22 mouse cellular contexts compared by ENCODE assay signal in genomic region chr2:157918529-157918928, GRCm38 (mm10). TPM values are rescaled to one million over a fixed set of nuclear protein-coding genes. Genes with fewer than 3 reads are reported as not detected.
DNase-seq lines count a peak whose midpoint lies in the region; ATAC-seq lines count a peak whose summit lies in the region.
"Had no signal": no experiment of that assay in that cellular context is flagged by ENCODE, and none has a peak within 500 bp of the region (broad histone marks: within the 10 kb centered on the region; RNA-seq: fewer than 3 reads in every experiment).

No protein-coding gene starts in this region.

- DNase-seq in midbrain, embryonic 11.5 days (ENCODE audit: low spot score, missing footprints): no peak
- peak; percentile 41 for DNase-seq in brain, adult 2 months (ENCODE audit: low read depth, low spot score)
- DNase-seq in midbrain, embryonic 14.5 days: no peak
- DNase-seq in cerebellum, postnatal 14 days: no peak
- no peak for DNase-seq in kidney, adult 18-20 months
- no peak for DNase-seq in left cerebral cortex, postnatal 4 days
- DNase-seq: adrenal gland, postnatal 25 days; cerebellum, adult 18-20 months; gastrocnemius, postnatal 10 days; heart, adult 11 months; heart, postnatal 14 days; lung, adult 2 months; lung, postnatal 36 days; right cerebral cortex, adult 18-20 months had no signal

- no peaks in the 10 kb centered on the region for H3K9me3 ChIP-seq in midbrain, embryonic 13.5 days
- no peaks in the 10 kb centered on the region for H3K9me3 ChIP-seq in midbrain, embryonic 11.5 days (ENCODE audit: control insufficient read depth, low read length)
- H3K9me3 ChIP-seq in midbrain, embryonic 14.5 days (ENCODE audit: control insufficient read depth, low read length): no peaks in the 10 kb centered on the region
- H3K9me3 ChIP-seq: heart, embryonic 12.5 days; kidney, embryonic 15.5 days; limb, embryonic 12.5 days; liver, embryonic 12.5 days had no signal

- 0 out of 2 replicates have a peak overlapping the region, but pooled peaks have one; percentile 45 for H3K27ac ChIP-seq in midbrain, embryonic 13.5 days
- no peak overlapping the region for H3K27ac ChIP-seq in midbrain, embryonic 11.5 days (ENCODE audit: low read depth, low read length)
- H3K27ac ChIP-seq in midbrain, embryonic 14.5 days (replicated peaks; ENCODE audit: low read depth, low read length): no peak overlapping the region
- H3K27ac ChIP-seq: kidney, embryonic 15.5 days; limb, embryonic 12.5 days; liver, embryonic 12.5 days had no signal

- 5% methylated on average over 10 of the region's 10 CpGs for WGBS in midbrain, embryonic 13.5 days
- 4% methylated on average over 10 of the region's 10 CpGs for WGBS in midbrain, embryonic 11.5 days
- WGBS in midbrain, embryonic 14.5 days: 3% methylated on average over 10 of the region's 10 CpGs

- peak overlapping the region; percentile 74 for H3K4me2 ChIP-seq in midbrain, embryonic 13.5 days (replicated peaks)
- no peak overlapping the region for H3K4me2 ChIP-seq in midbrain, embryonic 11.5 days
- peak overlapping the region; percentile 67 for H3K4me2 ChIP-seq in midbrain, embryonic 14.5 days (ENCODE audit: low read length)
- H3K4me2 ChIP-seq: heart, embryonic 12.5 days; kidney, embryonic 15.5 days; limb, embryonic 12.5 days; liver, embryonic 12.5 days had no signal

- H3K4me3 ChIP-seq in midbrain, embryonic 13.5 days (replicated peaks): peak overlapping the region; percentile 14; the same call in 1 of the 2 replicates
- H3K4me3 ChIP-seq in midbrain, embryonic 11.5 days (ENCODE audit: low read depth, low read length): no peak overlapping the region
- H3K4me3 ChIP-seq in midbrain, embryonic 14.5 days (replicated peaks; ENCODE audit: low read depth, low read length): peak overlapping the region; percentile 10; the same call in 1 of the 2 replicates
- H3K4me3 ChIP-seq: heart, embryonic 12.5 days; kidney, embryonic 15.5 days; limb, embryonic 12.5 days; liver, embryonic 12.5 days had no signal

- peaks cover 30% of the 10 kb centered on the region for H3K27me3 ChIP-seq in midbrain, embryonic 13.5 days
- peaks cover 29% of the 10 kb centered on the region for H3K27me3 ChIP-seq in midbrain, embryonic 11.5 days (ENCODE audit: control insufficient read depth, insufficient read depth, low read length)
- peaks cover 4% of the 10 kb centered on the region; the same call in 1 of the 2 replicates for H3K27me3 ChIP-seq in midbrain, embryonic 14.5 days (ENCODE audit: control insufficient read depth, insufficient read depth, low read length)

- no peak for ATAC-seq in midbrain, embryonic 13.5 days
- ATAC-seq in midbrain, embryonic 11.5 days (ENCODE audit: low FRiP score): no peak
- ATAC-seq in midbrain, embryonic 14.5 days (ENCODE audit: low FRiP score, low TSS enrichment): no peak
- ATAC-seq: liver, embryonic 12.5 days had no signal

- 0 out of 2 replicates have a peak overlapping the region, but pooled peaks have one; percentile 36 for H3K9ac ChIP-seq in midbrain, embryonic 13.5 days (replicated peaks)
- H3K9ac ChIP-seq in midbrain, embryonic 11.5 days (ENCODE audit: low read length): no peak overlapping the region
- H3K9ac ChIP-seq in midbrain, embryonic 14.5 days (replicated peaks; ENCODE audit: low read length): 0 out of 2 replicates have a peak overlapping the region, but pooled peaks have one; percentile 20
- H3K9ac ChIP-seq: heart, embryonic 12.5 days; kidney, embryonic 15.5 days; limb, embryonic 12.5 days; liver, embryonic 12.5 days had no signal

- intact Hi-C loops in left cerebral cortex, postnatal 4 days (cut with DNase I): loop anchor here (10.0 kb wide), 2 partner anchors 284 to 286 kb away; no protein-coding TSS in a partner anchor

- H3K4me1 ChIP-seq in midbrain, embryonic 13.5 days (replicated peaks): peaks cover 89% of the 10 kb centered on the region
- H3K4me1 ChIP-seq in midbrain, embryonic 11.5 days (ENCODE audit: control insufficient read depth, insufficient read depth, low read length): peaks cover 3% of the 10 kb centered on the region
- peaks cover 50% of the 10 kb centered on the region for H3K4me1 ChIP-seq in midbrain, embryonic 14.5 days (ENCODE audit: control insufficient read depth, insufficient read depth, low read length)

- H3K36me3 ChIP-seq in midbrain, embryonic 13.5 days: no peaks in the 10 kb centered on the region
- H3K36me3 ChIP-seq in midbrain, embryonic 11.5 days (ENCODE audit: control insufficient read depth, insufficient read depth, low read length): no peaks in the 10 kb centered on the region
- H3K36me3 ChIP-seq in midbrain, embryonic 14.5 days (ENCODE audit: control insufficient read depth, insufficient read depth, low read length): no peaks in the 10 kb centered on the region
- H3K36me3 ChIP-seq: G1E; heart, embryonic 12.5 days; kidney, embryonic 15.5 days; limb, embryonic 12.5 days; liver, embryonic 12.5 days had no signal

RNA-seq across cellular contexts. Expression of gene Vstm2l, which starts 4.1 kb away (rescaled TPM):
- polyA plus RNA-seq in midbrain, embryonic 13.5 days (2015; fragmentation: Nextera tagmentation; extraction: Ambion mirVana): 11.3 and 19.3 TPM in 2 replicates
- polyA plus RNA-seq in midbrain, embryonic 11.5 days (2014; fragmentation: Nextera tagmentation; extraction: Ambion mirVana): 3.4 and 3.5 TPM in 2 replicates
- polyA plus RNA-seq in midbrain, embryonic 14.5 days (2014; fragmentation: Nextera tagmentation; extraction: Ambion mirVana): 38.5 and 56.7 TPM in 2 replicates
- total RNA-seq in left cerebral cortex, postnatal 4 days (2021): 100 to 1,000 TPM; 189 to 190 TPM
- total RNA-seq: common myeloid progenitor, adult 5-6 weeks; G1E; heart, postnatal 14 days; megakaryocyte-erythroid progenitor cell, adult 5-6 weeks had no signal
- polyA plus RNA-seq: G1E; heart, embryonic 12.5 days; liver, embryonic 12.5 days; lung, adult 2 months had no signal
